Mouse (Mus musculus): ENCODE data around the gene Slc35f4. TPM values are rescaled to one million over a fixed set of nuclear protein-coding genes. Genes with fewer than 3 reads are reported as not detected.

The Slc35f4 gene
- not detected for total RNA-seq (2022)

- no peak for DNase-seq (ENCODE audit: low spot score)
These were observed at the start of gene Slc35f4 for GRCm38 (mm10) chr14:49525931-49526291. Gene Slc35f4 (minus strand): TSS chr14:49526046.

- DNase-seq (ENCODE audit: low spot score), result no peak
These were observed 42.5 kb upstream of the Slc35f4 start for GRCm38 (mm10) chr14:49568369-49568768.

GRCm38 (mm10) chr14:49560706-49561105, 34.9 kb upstream of the Slc35f4 start:
- no peak for DNase-seq (ENCODE audit: low spot score)

GRCm38 (mm10) chr14:49540104-49540503, 14.3 kb upstream of the Slc35f4 start:
- DNase-seq (ENCODE audit: low spot score), result peak; percentile 45

- DNase-seq (ENCODE audit: low spot score), result peak; percentile 26
These were observed 493 bp downstream of the Slc35f4 start for GRCm38 (mm10) chr14:49525176-49525930.

- DNase-seq (ENCODE audit: low spot score), result no peak
These were observed 1.2 kb downstream of the Slc35f4 start for GRCm38 (mm10) chr14:49524665-49525064.

GRCm38 (mm10) chr14:49515096-49515665, 10.7 kb downstream of the Slc35f4 start:
- DNase-seq (ENCODE audit: low spot score), result no peak

GRCm38 (mm10) chr14:49514137-49514536, 11.7 kb downstream of the Slc35f4 start:
- no peak for DNase-seq (ENCODE audit: low spot score)

- peak; percentile 22 for DNase-seq (ENCODE audit: low spot score)
These were observed 30.7 kb downstream of the Slc35f4 start for GRCm38 (mm10) chr14:49495192-49495591.

GRCm38 (mm10) chr14:49493793-49494192, 32.1 kb downstream of the Slc35f4 start:
- peak; percentile 64 for DNase-seq (ENCODE audit: low spot score)

GRCm38 (mm10) chr14:49492506-49492905, 33.3 kb downstream of the Slc35f4 start:
- no peak for DNase-seq (ENCODE audit: low spot score)

- DNase-seq (ENCODE audit: low spot score), result no peak
These were observed 49.2 kb downstream of the Slc35f4 start for GRCm38 (mm10) chr14:49476602-49477001.

- DNase-seq (ENCODE audit: low spot score), result no peak
These were observed 64.1 kb downstream of the Slc35f4 start for GRCm38 (mm10) chr14:49461761-49462160.

- DNase-seq (ENCODE audit: low spot score), result no peak
These were observed 65.0 kb downstream of the Slc35f4 start for GRCm38 (mm10) chr14:49460799-49461198.

- DNase-seq (ENCODE audit: low spot score), result no peak
These were observed 71.4 kb downstream of the Slc35f4 start for GRCm38 (mm10) chr14:49454283-49454914.

GRCm38 (mm10) chr14:49453782-49454181, 72.1 kb downstream of the Slc35f4 start:
- DNase-seq (ENCODE audit: low spot score), result no peak

- no peak for DNase-seq (ENCODE audit: low spot score)
These were observed 78.2 kb downstream of the Slc35f4 start for GRCm38 (mm10) chr14:49447669-49448068.

GRCm38 (mm10) chr14:49446461-49446860, 79.4 kb downstream of the Slc35f4 start:
- no peak for DNase-seq (ENCODE audit: low spot score)

- DNase-seq (ENCODE audit: low spot score), result no peak
These were observed 89.0 kb downstream of the Slc35f4 start for GRCm38 (mm10) chr14:49436811-49437210.

GRCm38 (mm10) chr14:49431821-49432220, 94.0 kb downstream of the Slc35f4 start:
- DNase-seq (ENCODE audit: low spot score), result no peak

GRCm38 (mm10) chr14:49392482-49392881, 133.4 kb downstream of the Slc35f4 start:
- no peak for DNase-seq (ENCODE audit: low spot score)

GRCm38 (mm10) chr14:49362161-49362560, 163.7 kb downstream of the Slc35f4 start:
- no peak for DNase-seq (ENCODE audit: low spot score)

- DNase-seq (ENCODE audit: low spot score), result no peak
These were observed 170.3 kb downstream of the Slc35f4 start for GRCm38 (mm10) chr14:49355561-49355960.

Data from heart, adult 8-10 months (tissue).